Mouse (Mus musculus) gastrocnemius, postnatal 10 days (tissue): ENCODE data around the gene Tpcn2. TPM values are rescaled to one million over a fixed set of nuclear protein-coding genes. Genes with fewer than 3 reads are reported as not detected.

Experiments used
- DNase-seq: peaks from one replicate; pipeline ENCODE4 v3.0.0; 2021; ENCODE audit warnings: mixed read lengths
- total RNA-seq, 2 experiments: library from RNA; stranded (reverse); gene quantifications; 2 replicates each; pipeline ENCODE4 v1.2.3; 2021

Gene Tpcn2
- total RNA-seq, 2 experiments from 2014 or later: 3.6 to 7.2 TPM

GRCm38 (mm10) chr7:145242028-145242427 lies 41.8 kb downstream of the Tpcn2 start:
- no peak for DNase-seq

- no peak for DNase-seq
Measured at GRCm38 (mm10) chr7:145240929-145241328, 42.9 kb downstream of the Tpcn2 start.

GRCm38 (mm10) chr7:145239736-145240505 lies 43.9 kb downstream of the Tpcn2 start:
- DNase-seq: no peak

GRCm38 (mm10) chr7:145239145-145239544 lies 44.7 kb downstream of the Tpcn2 start:
- DNase-seq: no peak

- no peak for DNase-seq
Measured at GRCm38 (mm10) chr7:145234841-145235790, 48.7 kb downstream of the Tpcn2 start.

GRCm38 (mm10) chr7:145231659-145232058 lies 52.2 kb downstream of the Tpcn2 start:
- DNase-seq: no peak

- DNase-seq: no peak
Measured at GRCm38 (mm10) chr7:145226641-145227040, 57.2 kb downstream of the Tpcn2 start.

- no peak for DNase-seq
Measured at GRCm38 (mm10) chr7:145225626-145226025, 58.2 kb downstream of the Tpcn2 start.

- peak; percentile 34 for DNase-seq
Measured at GRCm38 (mm10) chr7:145221841-145222689, 61.7 kb downstream of the Tpcn2 start.

- DNase-seq: no peak
Measured at GRCm38 (mm10) chr7:145221346-145221745, 62.5 kb downstream of the Tpcn2 start.

GRCm38 (mm10) chr7:145219420-145219831 lies 64.4 kb downstream of the Tpcn2 start:
- DNase-seq: no peak

GRCm38 (mm10) chr7:145216591-145216990 lies 67.2 kb downstream of the Tpcn2 start:
- no peak for DNase-seq

GRCm38 (mm10) chr7:145215476-145215875 lies 68.3 kb downstream of the Tpcn2 start:
- no peak for DNase-seq

- DNase-seq: no peak
Measured at GRCm38 (mm10) chr7:145211680-145212659, 71.8 kb downstream of the Tpcn2 start.

GRCm38 (mm10) chr7:145210477-145211070 lies 73.2 kb downstream of the Tpcn2 start:
- DNase-seq: no peak

GRCm38 (mm10) chr7:145208006-145208405 lies 75.8 kb downstream of the Tpcn2 start, which contains the start of gene 1810010D01Rik:
Gene 1810010D01Rik (minus strand): TSS chr7:145208119.
- no peak for DNase-seq

GRCm38 (mm10) chr7:145206801-145207200 lies 77.0 kb downstream of the Tpcn2 start:
- DNase-seq: no peak

- peak; percentile 75 for DNase-seq
Measured at GRCm38 (mm10) chr7:145206056-145206610, 77.7 kb downstream of the Tpcn2 start.

- DNase-seq: no peak
Measured at GRCm38 (mm10) chr7:145205363-145205902, 78.4 kb downstream of the Tpcn2 start.

- DNase-seq: no peak
Measured at GRCm38 (mm10) chr7:145199711-145200110, 84.1 kb downstream of the Tpcn2 start.
